Mouse (Mus musculus) erythroblast, embryonic 14.5 days (primary cell): ENCODE measurements around the gene Kmt2b.

Experiments
- GATA1 ChIP-seq: IDR thresholded peaks from 2 replicates; pipeline ENCODE4 v1.6.1; 2012; ENCODE audit warnings: low read length, inconsistent platforms, mixed read lengths
- TAL1 ChIP-seq: IDR thresholded peaks from 3 replicates; pipeline ENCODE4 v1.6.1; 2012; ENCODE audit warnings: low read length, inconsistent platforms, mixed read lengths

GRCm38 (mm10) chr7:30635752-30636151, 47.2 kb upstream of the Kmt2b start, which contains the start of gene Etv2:
- TF ChIP-seq GATA1 (no peak), TAL1 (no peak)
